Mouse (Mus musculus): ENCODE results near the gene Grin3b. TPM values are rescaled to one million over a fixed set of nuclear protein-coding genes. Genes with fewer than 3 reads are reported as not detected.
A peak's percentile ranks its signal among the peaks of the same experiment; 100 is the strongest.

The Grin3b gene
- polyA plus RNA-seq, 1 experiment from 2014 or later: not detected

- Histone ChIP-seq H3K79me2 (ENCODE audit: inconsistent target) (peaks cover 99% of the 10 kb centered on the region), H3K4me3 (ENCODE audit: inconsistent target) (no peak overlapping the region), H3K27ac (no peak overlapping the region), H3K36me3 (ENCODE audit: inconsistent target) (peaks cover 11% of the 10 kb centered on the region; the same call in 1 of the 2 replicates)
- WGBS (ENCODE audit: missing documents): 95% methylated on average over 8 of the region's 9 CpGs
Observed at GRCm38 (mm10) chr10:79931797-79932196, 38.7 kb upstream of the Grin3b start.

GRCm38 (mm10) chr10:79932736-79933135 lies 37.8 kb upstream of the Grin3b start:
- H3K27ac ChIP-seq: peak overlapping the region; percentile 46
- peaks cover 99% of the 10 kb centered on the region for H3K79me2 ChIP-seq (ENCODE audit: inconsistent target)
- WGBS (ENCODE audit: missing documents): 39% methylated on average over 8 of the region's 8 CpGs
- no peak overlapping the region for H3K4me3 ChIP-seq (ENCODE audit: inconsistent target)
- H3K36me3 ChIP-seq (ENCODE audit: inconsistent target): peaks cover 11% of the 10 kb centered on the region; the same call in 1 of the 2 replicates

GRCm38 (mm10) chr10:79933145-79933679 lies 37.3 kb upstream of the Grin3b start:
- Histone ChIP-seq H3K36me3 (ENCODE audit: inconsistent target) (peaks cover 11% of the 10 kb centered on the region; the same call in 1 of the 2 replicates), H3K79me2 (ENCODE audit: inconsistent target) (peaks cover 99% of the 10 kb centered on the region), H3K27ac (peak overlapping the region; percentile 46), H3K4me3 (ENCODE audit: inconsistent target) (no peak overlapping the region)
- 93% methylated on average over 9 of the region's 9 CpGs for whole genome bisulfite sequencing (ENCODE audit: missing documents)

GRCm38 (mm10) chr10:79933861-79934260 lies 36.7 kb upstream of the Grin3b start:
- H3K27ac ChIP-seq: peak overlapping the region; percentile 46
- H3K36me3 ChIP-seq (ENCODE audit: inconsistent target): peaks cover 11% of the 10 kb centered on the region; the same call in 1 of the 2 replicates
- 85% methylated on average over 6 of the region's 6 CpGs for WGBS (ENCODE audit: missing documents)
- no peak overlapping the region for H3K4me3 ChIP-seq (ENCODE audit: inconsistent target)
- peaks cover 99% of the 10 kb centered on the region for H3K79me2 ChIP-seq (ENCODE audit: inconsistent target)

- 40% methylated on average over 13 of the region's 13 CpGs for WGBS (ENCODE audit: missing documents)
- peak overlapping the region; percentile 46 for H3K27ac ChIP-seq
- H3K79me2 ChIP-seq (ENCODE audit: inconsistent target): peaks cover 99% of the 10 kb centered on the region
- no peak overlapping the region for H3K4me3 ChIP-seq (ENCODE audit: inconsistent target)
- H3K36me3 ChIP-seq (ENCODE audit: inconsistent target): peaks cover 11% of the 10 kb centered on the region; the same call in 1 of the 2 replicates
Observed at GRCm38 (mm10) chr10:79934272-79934721, 36.2 kb upstream of the Grin3b start.

- H3K36me3 ChIP-seq (ENCODE audit: inconsistent target): peaks cover 11% of the 10 kb centered on the region; the same call in 1 of the 2 replicates
- H3K4me3 ChIP-seq (ENCODE audit: inconsistent target): no peak overlapping the region
- peak overlapping the region; percentile 46 for H3K27ac ChIP-seq
- 98% methylated on average over 16 of the region's 16 CpGs for WGBS (ENCODE audit: missing documents)
- peaks cover 99% of the 10 kb centered on the region for H3K79me2 ChIP-seq (ENCODE audit: inconsistent target)
Observed at GRCm38 (mm10) chr10:79934794-79935569, 35.5 kb upstream of the Grin3b start.

GRCm38 (mm10) chr10:79936284-79936910 lies 34.1 kb upstream of the Grin3b start:
- no peak overlapping the region for H3K4me3 ChIP-seq (ENCODE audit: inconsistent target)

GRCm38 (mm10) chr10:79936911-79937441 lies 33.5 kb upstream of the Grin3b start:
- H3K36me3 ChIP-seq (ENCODE audit: inconsistent target): peaks cover 9% of the 10 kb centered on the region; the same call in 1 of the 2 replicates
- peak overlapping the region; percentile 47 for H3K27ac ChIP-seq
- peaks cover 99% of the 10 kb centered on the region for H3K79me2 ChIP-seq (ENCODE audit: inconsistent target)
- 2% methylated on average over 27 of the region's 27 CpGs for WGBS (ENCODE audit: missing documents)
- no peak overlapping the region for H3K4me3 ChIP-seq (ENCODE audit: inconsistent target)

More at GRCm38 (mm10) chr10:79936284-79936910, 34.1 kb upstream of the Grin3b start:
- peaks cover 11% of the 10 kb centered on the region; the same call in 1 of the 2 replicates for H3K36me3 ChIP-seq (ENCODE audit: inconsistent target)
- peaks cover 99% of the 10 kb centered on the region for H3K79me2 ChIP-seq (ENCODE audit: inconsistent target)
- 45% methylated on average over 10 of the region's 10 CpGs for WGBS (ENCODE audit: missing documents)
- H3K27ac ChIP-seq: peak overlapping the region; percentile 47

GRCm38 (mm10) chr10:79937775-79938526 lies 32.6 kb upstream of the Grin3b start:
- Histone ChIP-seq H3K79me2 (ENCODE audit: inconsistent target) (peaks cover 99% of the 10 kb centered on the region), H3K4me3 (ENCODE audit: inconsistent target) (no peak overlapping the region), H3K36me3 (ENCODE audit: inconsistent target) (peaks cover 8% of the 10 kb centered on the region; the same call in 1 of the 2 replicates), H3K27ac (no peak overlapping the region)
- WGBS (ENCODE audit: missing documents): 64% methylated on average over 11 of the region's 11 CpGs

- WGBS (ENCODE audit: missing documents): under 1% methylated on average over 7 of the region's 7 CpGs
- no peaks in the 10 kb centered on the region for H3K36me3 ChIP-seq (ENCODE audit: inconsistent target)
- no peak overlapping the region for H3K4me3 ChIP-seq (ENCODE audit: inconsistent target)
- peaks cover 99% of the 10 kb centered on the region for H3K79me2 ChIP-seq (ENCODE audit: inconsistent target)
- peak overlapping the region; percentile 71 for H3K27ac ChIP-seq
Observed at GRCm38 (mm10) chr10:79940749-79941148, 29.8 kb upstream of the Grin3b start.

GRCm38 (mm10) chr10:79942988-79943387 lies 27.5 kb upstream of the Grin3b start:
- H3K4me3 ChIP-seq (ENCODE audit: inconsistent target): no peak overlapping the region
- no peak overlapping the region for H3K27ac ChIP-seq
- 91% methylated on average over 1 of the region's 1 CpGs for WGBS (ENCODE audit: missing documents)
- no peaks in the 10 kb centered on the region; the same call in 1 of the 2 replicates for H3K36me3 ChIP-seq (ENCODE audit: inconsistent target)
- H3K79me2 ChIP-seq (ENCODE audit: inconsistent target): peaks cover 100% of the 10 kb centered on the region

GRCm38 (mm10) chr10:79943471-79943901 lies 27.0 kb upstream of the Grin3b start:
- 76% methylated on average over 9 of the region's 9 CpGs for WGBS (ENCODE audit: missing documents)
- no peak overlapping the region for H3K27ac ChIP-seq
- peaks cover 3% of the 10 kb centered on the region; the same call in 1 of the 2 replicates for H3K36me3 ChIP-seq (ENCODE audit: inconsistent target)
- H3K4me3 ChIP-seq (ENCODE audit: inconsistent target): no peak overlapping the region
- peaks cover 95% of the 10 kb centered on the region; the same call in 1 of the 2 replicates for H3K79me2 ChIP-seq (ENCODE audit: inconsistent target)

- WGBS (ENCODE audit: missing documents): 86% methylated on average over 13 of the region's 16 CpGs
- H3K27ac ChIP-seq: peak overlapping the region; percentile 52
- H3K4me3 ChIP-seq (ENCODE audit: inconsistent target): no peak overlapping the region
- H3K36me3 ChIP-seq (ENCODE audit: inconsistent target): peaks cover 20% of the 10 kb centered on the region; the same call in 1 of the 2 replicates
- peaks cover 73% of the 10 kb centered on the region; the same call in 1 of the 2 replicates for H3K79me2 ChIP-seq (ENCODE audit: inconsistent target)
Observed at GRCm38 (mm10) chr10:79945507-79946234, 24.8 kb upstream of the Grin3b start.
